Mouse (Mus musculus) C2C12 (cell line): ENCODE results near the gene Actr1a.

Source experiments
- CEBPB ChIP-seq: IDR thresholded peaks from one replicate; pipeline ENCODE4 v1.6.1; 2011; ENCODE audit warnings: low read depth, mild to moderate bottlenecking, control low read depth, moderate library complexity
- CTCF ChIP-seq: IDR thresholded peaks from one replicate; pipeline ENCODE4 v1.5.1; 2011; ENCODE audit not compliant: control insufficient read depth, insufficient read depth, insufficient read length
- FOSL1 ChIP-seq: IDR thresholded peaks from one replicate; pipeline ENCODE4 v1.8.0; 2011; ENCODE audit warnings: mild to moderate bottlenecking, low read length; ENCODE audit not compliant: poor library complexity, insufficient read depth, severe bottlenecking
- MAX ChIP-seq: IDR thresholded peaks from one replicate; pipeline ENCODE4 v1.6.1; 2011; ENCODE audit warnings: mild to moderate bottlenecking, control low read depth
- MYOD1 ChIP-seq: IDR thresholded peaks from one replicate; pipeline ENCODE4 v1.6.1; 2011; ENCODE audit warnings: low read depth; ENCODE audit not compliant: control insufficient read depth, insufficient read length
- MYOG ChIP-seq: IDR thresholded peaks from one replicate; pipeline ENCODE4 v1.6.1; 2011; ENCODE audit not compliant: control insufficient read depth, insufficient read length; ENCODE audit errors: extremely low read depth
- USF1 ChIP-seq: IDR thresholded peaks from one replicate; pipeline ENCODE4 v1.6.1; 2011; ENCODE audit warnings: low read depth, mild to moderate bottlenecking, control low read depth, moderate library complexity

DNA sequence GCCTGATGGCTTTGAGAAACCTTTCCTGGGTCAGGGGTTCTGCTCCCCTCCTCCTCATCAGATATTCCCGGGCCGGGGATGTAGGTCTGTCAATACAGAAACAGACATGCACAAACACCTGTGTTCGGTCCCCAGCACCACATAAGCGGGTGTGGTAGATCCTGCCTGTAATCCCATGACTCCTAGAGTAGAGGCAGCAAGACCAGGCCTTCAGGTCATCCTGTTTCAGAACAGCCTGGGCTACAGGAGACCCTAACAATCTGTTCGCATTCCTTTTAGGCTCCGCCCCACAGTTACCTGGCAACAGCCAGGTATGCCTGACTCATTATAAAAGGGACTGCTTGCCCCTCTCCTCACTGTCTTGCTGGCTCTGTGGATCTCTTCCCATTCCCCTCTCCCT is 46.0 kb downstream of the Actr1a start:
- TF ChIP-seq USF1: no peak
- TF ChIP-seq CTCF: no peak
- TF ChIP-seq MYOG: no peak
- no peak for TF ChIP-seq MAX
- no peak for TF ChIP-seq CEBPB
- TF ChIP-seq MYOD1: no peak
- no peak for TF ChIP-seq FOSL1
